Mouse (Mus musculus): ENCODE measurements around the gene Brsk2.
"Not testable (repeated sequence)": the region's sequence is repeated elsewhere in the genome, so short reads cannot be mapped to it uniquely, and the experiment has no call there.

Gene Brsk2

DNA sequence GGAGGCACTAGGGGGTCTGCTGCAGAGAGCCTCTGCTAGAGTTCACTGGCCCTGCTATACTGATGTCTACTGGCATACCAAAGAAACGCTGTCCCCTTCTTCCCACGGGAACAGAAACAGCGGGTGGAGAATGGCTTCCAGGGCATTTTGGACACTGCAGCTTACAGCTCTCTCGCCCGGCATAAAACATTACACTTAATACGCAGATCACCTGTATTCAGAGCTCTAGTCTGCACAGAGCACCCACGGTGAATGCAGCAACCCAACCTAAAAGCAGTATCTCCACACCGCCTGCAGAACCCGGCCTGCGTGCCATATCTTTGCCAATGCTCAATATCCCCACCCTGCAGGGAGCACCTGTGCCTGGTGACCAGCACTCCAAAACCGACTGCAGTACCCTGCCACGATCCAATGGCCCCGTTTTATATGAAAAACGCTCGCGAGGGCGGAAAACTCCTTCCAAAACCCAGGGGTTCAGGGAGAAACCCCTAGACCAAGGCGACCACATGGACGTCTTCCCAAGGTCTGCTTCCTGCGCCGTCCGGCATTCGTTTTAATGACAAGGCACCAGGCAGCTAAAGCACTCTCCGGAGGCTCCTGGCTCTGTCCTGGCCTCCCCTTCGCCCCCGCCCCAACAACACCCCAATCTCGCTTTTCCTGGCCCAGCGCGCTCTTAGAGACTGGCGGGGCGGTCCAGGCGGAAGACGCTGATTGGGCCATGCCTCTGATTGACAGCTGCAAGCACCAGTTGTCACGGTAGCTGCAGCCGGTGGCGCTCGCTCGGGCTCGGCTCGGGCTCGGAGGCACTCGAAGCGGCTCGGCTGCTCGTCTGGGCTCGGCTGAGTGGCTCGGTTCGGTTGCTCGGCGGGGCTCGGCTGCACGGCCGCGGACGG, at the start of gene Brsk2:
TSS of gene Brsk2 (plus strand) at position 846 of the 893 bp plus-strand sequence.
- peak; percentile 65 to 67 for DNase-seq

DNA sequence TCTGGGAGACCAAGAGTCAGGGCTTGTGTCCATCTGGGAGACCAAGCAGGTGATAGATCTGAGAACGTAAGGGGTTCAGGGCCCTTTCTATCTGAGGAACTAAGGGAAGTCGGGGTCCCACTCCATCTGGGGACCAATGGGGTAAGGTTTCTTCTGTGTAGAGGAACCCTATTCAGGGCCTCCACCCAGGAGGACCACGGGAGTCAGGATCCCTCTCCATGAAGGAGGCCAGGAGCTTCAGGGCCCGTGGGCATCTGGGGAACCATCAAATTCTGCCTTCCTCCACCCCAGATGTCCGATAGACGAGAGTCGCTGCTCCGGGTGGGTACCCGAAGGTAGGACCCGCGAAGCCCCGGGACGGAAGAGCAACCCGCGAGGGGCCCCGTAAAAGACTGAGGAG, 47.7 kb upstream of the Brsk2 start:
- DNase-seq, result no peak

DNA sequence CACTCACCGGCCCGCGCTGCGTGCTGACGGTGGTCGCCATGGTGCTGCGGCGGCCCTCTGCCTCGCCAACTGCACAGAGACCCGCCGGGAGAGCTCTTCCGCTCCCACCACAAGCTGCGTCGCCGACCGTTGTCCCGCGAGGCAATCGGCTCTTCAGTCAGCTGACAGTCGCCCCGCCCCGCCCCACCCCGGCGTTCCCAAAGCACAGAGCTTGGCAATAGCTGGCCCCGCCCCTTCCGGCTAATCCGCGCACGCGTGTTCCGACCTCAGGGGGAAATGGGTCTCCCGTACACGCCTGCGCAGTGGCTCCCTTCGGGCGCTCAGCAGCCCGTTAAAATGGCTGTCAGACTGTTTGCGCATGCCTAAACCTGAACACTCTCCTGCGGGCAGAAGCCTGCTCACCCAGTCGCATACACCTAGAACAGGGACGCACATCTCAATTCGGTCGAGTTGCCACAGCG, 47.3 kb upstream of the Brsk2 start:
- peak; percentile 100 for DNase-seq

DNA sequence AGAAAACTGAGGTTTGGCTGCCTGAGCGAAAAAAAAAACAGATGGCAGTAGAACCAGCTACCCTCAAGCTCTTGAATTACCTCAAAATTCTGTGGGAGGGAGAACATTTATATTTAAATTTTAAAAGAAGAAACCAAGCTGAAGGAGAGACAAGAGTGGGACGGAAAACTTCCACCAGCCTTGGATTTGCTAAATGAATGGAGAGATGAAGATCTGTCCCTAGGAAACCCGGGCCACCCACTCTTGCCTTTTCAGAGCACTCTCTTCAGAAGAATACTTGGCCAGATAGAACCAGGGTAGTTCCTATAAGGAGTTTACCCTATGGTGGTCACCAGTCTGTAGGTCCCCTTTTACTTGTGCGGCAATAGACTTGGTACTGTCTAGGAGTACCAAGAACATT, 46.8 kb upstream of the Brsk2 start:
- DNase-seq, result no peak

DNA sequence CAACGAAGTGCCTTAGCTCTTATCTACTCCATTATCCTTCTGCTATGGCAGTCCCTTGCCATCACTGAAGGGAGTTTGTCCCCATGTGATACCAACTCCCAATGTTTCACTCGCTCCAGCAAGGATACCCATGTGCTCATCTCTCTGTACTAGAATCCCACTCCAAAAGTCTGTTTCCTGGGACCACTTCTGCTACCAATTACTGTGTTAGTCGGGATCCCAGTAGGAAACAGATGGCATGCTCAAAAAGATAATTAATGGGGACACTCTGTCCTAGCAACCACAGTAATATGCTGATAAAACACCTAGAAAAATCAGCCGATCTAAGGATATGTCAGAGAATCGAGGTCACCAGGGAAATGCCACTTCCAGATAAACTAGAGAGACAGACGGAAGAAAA, 41.0 kb upstream of the Brsk2 start:
- DNase-seq, result no peak

DNA sequence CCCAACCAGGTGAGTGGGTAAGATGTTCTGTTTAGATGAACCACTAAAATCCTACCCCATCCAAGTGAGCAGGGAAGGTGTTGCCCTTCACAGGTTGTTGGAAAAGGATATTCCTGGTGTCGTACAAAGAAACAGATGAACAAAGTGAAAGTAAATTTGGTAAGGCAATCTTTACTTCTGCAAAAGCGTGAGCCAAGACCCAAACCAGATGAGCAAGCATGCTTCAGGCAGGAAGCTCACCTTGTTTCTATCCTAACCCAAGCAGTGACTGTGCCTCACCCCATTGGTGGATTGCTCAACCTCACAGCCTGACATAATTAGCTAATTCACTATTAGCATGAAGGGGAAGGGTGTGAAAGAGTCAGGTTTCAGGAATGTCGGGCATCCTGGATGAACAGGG, 38.2 kb upstream of the Brsk2 start:
- DNase-seq, result no peak

DNA sequence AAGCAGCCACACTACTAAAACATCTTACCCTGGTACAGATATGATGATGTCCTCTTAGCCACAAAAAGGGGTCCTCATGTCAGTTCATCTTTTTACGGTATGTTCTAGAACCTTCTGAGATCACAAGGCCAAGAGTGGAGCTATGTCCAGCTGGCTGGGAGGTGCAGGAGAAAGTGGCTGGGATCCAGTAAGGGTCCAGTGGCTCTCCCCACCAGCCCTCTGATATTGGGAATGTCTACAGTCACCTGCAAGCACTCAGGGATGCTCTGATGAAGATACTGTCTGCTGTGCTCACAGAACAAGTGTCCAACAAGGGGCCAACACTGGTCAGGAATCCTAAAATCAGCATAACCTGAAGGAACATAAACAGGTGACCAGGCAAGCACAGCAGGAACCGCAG, 31.1 kb upstream of the Brsk2 start, which contains the start of gene Tollip:
TSS of gene Tollip (minus strand) at position 101 of the 400 bp plus-strand sequence.
- no peak for DNase-seq

DNA sequence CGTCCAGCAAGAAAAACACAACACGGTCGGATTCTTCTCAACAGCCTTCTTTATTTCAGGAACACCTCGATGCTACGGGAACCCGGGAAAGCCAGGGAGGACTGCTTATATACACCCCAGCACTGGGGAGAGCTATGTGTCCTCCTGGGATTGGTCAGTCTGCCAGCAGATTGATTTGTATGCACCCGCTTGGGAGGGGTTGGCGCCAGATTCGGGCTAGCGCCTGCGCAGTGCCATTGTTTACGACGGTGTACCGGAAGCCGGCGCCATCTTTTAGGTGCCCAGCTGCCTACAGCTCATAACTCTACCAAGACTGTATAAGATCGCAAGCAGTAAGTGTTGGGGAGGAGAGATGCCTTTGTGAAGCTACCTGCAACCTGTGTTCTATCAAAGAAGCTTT, 25.4 kb upstream of the Brsk2 start:
- DNase-seq, result not testable (repeated sequence)

DNA sequence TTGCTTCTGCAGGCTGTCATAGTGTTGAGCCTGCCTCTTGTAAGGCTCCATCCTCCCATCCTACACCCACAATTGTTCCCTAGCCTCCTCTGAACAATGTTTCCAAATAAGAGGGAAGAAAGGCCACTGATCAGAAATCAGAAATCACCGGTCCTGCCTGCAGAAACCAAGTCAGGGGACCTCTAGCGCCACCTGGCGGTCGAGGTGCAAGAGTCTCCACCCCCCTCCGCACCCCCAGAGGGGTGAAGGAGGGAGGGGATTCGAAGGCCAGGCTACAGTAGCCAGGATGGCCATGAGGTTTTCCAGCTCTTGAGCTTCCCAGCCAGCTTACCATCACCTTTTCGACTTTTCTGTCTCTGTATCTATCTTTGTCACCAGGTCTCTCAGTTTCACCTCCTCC, 24.6 kb upstream of the Brsk2 start:
- DNase-seq, result peak; percentile 84 to 85

DNA sequence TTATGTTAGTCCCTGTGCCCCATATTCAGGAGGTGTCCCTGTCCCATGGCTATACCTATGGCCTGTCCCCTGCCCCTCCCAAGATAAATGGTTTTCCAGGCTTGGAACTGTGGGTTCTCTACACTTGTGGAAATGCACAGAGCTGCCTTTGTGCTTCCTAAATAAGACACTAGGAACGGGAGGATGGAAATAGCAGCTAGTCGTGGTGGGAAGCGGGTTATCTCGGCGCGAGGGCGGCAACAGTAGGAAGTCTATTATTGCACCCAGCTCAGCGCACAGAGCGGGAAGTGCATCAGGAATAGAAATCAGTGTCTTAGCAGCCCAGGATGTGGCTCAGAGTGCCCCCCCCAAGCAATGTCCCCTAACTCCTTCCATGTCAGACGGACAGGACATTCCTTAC, 20.9 kb upstream of the Brsk2 start:
- no peak for DNase-seq

DNA sequence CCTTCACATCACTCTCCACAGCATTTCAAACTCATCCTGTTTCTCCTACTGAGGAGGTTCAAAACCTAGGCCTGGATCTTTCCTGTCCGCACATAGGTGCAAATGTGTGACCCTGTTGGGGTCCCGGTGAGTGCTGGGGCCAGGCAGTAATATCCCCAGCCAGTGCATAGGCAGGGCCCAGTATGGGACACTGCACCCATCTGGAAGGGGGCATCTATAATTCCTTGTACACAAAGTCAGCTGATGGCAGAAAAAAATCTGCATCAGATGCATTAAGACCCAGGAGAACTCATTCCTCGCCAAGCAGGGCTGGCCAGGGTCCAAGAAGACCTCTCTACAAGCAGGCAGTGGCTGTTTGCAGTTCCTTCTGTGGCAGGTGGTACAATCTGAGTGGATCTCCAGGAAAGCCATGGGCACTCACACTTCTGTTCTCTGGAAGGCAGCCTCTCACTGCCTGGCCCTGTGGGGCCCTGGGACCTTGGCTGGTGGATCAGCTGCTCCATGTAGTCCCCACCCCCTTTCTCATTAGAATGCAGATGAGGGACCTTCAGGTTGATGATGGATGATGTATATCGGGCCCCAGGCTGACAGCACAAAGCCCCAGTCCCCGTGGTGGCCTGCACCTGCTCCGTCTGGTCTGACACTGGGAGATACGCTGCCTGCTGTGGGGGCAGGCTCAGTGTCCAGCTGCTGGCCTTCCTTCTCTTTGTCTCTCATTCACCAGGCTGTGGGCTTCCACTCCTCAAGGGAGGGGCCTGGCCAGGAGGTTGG, 15.2 kb upstream of the Brsk2 start:
- DNase-seq, result no peak

DNA sequence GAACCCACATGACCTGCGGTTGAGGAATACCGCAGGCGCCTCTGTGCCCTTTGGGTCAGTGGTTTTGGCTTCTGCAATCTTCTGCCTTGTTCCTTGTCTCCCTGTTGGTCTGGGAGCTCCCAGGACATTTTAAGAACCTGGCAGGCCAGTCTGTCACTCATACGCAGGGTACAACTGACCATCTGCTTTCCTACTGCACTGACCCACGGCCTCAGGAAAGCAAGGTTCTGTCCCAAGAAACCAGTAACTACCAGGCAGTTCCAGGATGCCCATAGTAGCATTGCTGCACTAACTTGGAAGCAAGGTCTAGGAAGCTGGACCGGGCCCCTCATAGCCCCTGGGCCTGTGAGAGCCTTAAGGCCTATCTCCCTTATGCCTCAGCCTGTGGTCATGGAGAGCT, 14.6 kb upstream of the Brsk2 start:
- DNase-seq, result no peak

DNA sequence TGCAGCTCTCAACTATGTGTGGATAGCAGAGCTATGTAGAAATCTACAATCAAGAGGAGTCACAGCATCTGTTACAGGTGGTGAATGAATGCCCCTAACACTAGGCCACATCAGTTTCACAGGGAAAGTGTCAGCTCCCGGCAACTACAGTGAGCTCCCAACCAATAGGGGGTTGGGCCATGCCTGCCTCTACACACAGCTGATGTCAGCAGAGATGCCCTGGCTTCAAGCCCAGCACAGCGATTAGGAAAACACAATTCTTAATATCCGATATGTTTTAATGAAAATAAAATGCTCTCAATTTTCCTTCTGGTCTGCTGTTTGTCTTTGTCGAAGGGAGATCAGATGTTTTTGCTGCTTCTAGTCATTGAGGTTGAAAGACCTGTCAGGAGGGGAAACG, 6.1 kb upstream of the Brsk2 start:
- no peak for DNase-seq

DNA sequence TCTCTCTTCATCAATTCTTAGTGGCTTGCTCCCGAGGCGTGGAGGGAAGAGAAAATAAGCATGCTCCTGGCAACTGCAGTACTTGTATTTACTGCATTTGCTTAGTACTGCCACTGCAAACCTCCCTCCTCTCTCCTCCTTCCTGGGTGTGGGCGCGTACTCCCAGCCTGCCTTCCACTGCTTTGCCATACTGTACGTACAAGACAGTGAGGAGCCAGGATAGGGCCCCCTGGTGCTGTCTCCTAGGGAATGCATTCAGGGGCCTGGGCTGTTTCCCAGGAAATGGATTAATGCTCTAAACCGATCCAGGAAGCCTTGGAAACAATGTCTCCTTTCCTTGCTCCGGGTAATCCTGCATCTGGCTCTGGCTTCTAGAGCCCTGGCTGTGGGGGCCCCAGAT, 3.6 kb upstream of the Brsk2 start:
- DNase-seq, result no peak

DNA sequence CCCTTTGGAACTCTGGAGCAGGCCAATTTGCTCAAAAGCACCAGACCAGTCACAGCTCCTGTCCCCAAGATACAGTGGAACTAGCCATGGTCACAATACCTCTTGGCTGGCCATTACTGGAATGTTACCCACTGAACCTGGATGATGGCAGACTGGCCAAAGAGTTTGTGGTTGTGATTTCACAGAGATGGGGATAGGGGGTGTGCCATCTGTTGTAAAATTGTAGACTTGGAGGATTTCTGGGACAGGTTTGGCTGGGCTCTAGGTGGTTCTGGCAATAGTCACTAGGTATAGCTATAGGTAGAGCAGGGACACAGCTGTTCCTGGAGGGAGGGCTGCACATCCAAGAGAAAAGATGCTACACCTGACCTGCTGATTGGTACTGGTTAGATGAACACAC, 2.0 kb upstream of the Brsk2 start:
- no peak for DNase-seq

DNA sequence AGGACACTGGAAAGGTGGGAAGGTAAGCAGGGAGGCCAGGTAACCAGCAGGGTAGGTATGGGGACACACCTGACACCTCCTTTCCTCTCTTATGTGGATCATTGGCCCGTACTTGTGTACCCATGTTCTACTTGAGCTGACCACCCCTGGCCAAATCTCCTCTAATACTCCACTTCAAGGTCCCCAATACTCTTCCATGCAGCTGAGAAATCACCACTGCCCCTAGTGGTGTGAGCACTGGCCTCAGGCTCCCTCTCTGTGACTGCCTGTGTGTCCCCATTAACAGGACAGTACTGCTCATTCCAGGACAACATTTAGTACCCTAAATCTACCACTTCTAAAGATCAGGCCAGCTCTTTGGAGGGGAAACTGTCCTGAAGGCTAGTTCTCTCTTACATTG, 1.5 kb upstream of the Brsk2 start:
- DNase-seq, result no peak

DNA sequence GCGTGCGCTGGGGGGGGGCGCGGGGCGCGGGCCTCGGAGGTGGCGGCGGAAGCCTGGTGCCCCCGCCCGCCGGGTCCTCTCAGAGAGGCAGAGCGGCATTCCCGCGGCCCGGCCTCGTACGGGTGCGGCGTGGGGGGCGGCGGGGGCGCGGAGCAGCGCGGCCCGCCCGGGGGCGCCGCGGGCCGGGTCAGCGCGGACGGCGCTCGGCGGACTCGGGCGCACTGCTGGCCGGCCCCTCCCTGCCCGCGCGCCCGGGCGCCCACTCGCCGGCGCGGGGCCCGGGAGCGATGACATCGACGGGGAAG, 200 bp downstream of the Brsk2 start:
- no peak for DNase-seq

DNA sequence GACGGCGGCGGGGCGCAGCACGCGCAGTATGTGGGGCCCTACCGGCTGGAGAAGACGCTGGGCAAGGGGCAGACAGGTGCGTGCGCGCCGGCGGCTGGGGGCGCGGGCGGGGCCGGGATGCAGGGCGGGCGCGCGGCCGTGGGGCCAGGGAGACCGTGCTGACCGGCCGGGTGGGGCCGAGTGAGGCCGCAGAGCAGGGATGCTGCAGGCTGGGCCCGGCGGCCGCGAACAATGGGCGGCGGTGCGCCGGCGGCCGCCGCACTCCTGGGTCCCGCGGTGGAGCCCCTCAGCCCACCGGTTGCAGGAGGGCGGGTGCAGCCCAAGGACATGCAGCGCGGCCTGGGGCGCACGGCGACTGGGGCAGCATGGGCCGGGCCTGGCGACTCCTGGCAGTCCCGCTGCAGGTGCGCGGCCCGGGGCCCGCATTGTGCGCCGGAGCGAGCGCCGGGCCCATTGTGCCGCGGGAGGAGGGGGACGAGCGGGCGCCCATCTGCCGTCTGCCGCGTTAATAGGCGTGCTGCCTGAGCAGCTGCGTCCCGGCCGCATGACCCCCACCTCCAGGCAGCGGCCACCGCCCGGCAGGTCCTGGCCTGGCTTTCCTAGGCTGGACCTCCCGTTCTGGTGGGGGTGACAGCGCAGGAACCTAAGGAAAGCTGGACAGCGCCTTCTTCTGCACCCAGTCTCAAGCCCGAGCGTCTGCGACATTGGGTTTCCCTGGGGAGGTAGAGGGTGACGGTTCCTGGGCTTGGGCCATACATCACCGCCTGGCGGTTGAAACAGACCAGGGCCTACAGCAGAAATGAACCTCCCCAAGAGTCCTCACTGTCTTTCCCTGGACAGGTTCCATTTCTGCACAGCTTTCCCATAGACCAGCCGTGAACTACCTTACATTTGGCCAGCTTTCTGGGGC, 808 bp downstream of the Brsk2 start:
- peak in 1 of 2 experiments; percentile 4 for DNase-seq

DNA sequence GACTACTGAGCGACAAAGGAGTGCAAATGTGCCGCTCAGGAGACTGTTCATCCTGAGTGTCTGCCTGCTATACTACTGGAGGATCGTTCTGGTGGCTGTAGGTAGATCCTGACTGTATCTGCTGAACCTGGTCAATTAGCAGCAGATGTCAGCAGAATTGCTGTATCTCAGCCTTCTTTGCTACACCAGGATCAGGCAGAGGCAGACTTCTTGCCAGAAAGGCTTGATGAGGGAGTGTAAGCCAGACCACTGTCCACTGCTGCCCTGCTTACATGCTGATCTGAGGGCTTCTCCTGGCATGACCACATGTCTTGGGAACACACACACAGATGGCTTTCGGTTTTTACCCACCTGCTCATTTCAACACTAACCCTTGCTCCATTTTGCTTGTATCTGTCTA, 2.3 kb downstream of the Brsk2 start:
- no peak for DNase-seq

DNA sequence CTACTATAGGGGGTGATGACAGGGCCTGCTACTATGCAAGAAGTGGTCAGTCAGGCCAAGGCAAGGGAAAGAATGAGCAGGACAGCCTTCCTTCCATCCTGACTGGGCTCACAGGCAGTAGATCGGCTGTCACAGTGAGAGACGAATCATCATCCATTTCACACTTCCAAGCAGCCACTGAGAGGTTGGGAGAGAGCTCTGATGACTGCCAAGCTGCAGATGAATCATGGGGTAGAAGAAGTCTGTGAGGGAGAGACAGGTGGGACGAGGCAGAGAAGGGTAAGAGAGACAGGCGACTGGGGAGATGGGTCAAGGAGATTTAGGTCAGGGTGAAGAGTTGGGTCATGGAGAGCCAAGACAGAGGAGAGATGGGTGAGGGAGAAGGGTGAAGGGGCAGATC, 3.4 kb downstream of the Brsk2 start:
- DNase-seq, result no peak

DNA sequence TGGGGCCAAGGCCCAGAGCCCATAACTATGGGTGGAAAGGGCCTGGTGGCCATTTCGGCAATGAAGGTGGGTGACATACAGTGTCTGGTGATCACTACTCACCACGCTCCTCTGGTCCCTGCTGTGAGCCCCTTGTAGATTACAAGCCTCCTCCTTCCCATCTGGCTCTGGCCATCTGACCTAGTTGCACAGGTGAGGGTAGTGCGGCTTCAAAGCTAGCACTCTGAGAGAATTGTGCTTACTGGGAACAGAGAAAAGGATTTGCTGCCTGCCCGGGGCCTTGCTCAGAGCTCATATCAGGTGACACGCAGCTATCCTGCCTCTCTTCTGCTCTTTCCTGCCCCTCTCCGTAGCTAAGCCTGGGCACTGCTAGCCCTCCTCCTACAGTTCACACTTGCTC, 4.1 kb downstream of the Brsk2 start:
- DNase-seq, result no peak

DNA sequence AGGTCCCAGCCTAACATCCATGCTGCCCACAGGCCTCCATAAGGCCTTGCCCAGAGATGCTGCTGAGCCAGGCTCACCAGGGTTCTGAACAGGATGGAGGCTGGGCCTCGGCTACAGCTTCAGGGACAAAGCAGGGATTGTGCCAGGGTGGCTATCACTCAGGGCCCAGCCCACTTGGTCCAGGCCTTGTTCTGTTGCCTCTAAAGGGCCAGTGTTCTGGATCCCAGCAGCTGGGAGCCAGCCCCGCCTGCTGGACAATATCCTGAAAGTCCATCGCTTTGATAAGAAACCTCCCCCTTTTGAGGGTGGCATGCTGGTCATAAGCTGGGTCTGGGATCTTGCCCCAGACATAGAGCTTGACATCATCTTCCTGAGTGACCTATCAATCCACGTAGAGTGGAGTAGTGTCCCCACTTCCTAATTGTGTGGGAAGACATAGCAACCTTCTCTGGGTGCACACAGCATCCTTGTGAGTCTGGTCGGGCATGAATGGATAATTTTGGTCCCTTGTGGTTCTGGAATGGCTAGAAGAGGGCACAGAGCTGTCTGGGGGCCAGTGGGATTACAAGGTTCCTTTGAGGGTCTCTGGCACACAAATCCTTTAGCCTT, 6.1 kb downstream of the Brsk2 start:
- no peak for DNase-seq

DNA sequence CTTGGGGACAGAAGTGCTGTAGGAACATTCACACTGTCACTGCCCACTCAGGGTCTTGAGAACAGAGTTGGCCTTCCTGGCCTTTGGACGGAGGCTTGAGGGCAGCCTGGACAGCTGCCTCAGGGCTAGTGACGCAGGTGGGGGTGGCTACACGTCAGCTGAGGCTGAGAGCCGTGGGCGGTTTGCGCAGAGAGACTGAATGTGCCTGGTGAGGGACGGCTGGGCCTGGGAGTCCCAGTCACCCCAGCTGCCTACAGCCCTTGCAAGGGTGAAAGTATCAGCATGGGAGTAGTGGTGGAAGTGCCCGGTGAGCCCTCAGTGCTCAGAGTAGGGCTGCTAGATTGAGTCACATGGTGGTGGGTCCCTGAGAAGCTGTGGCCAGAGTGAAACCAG, 6.6 kb downstream of the Brsk2 start:
- no peak for DNase-seq

Data from B cell, adult 2 months (primary cell).